Mouse (Mus musculus) heart, embryonic 11.5 days (tissue): ENCODE measurements around the gene Gm21973. TPM values are rescaled to one million over a fixed set of nuclear protein-coding genes. Genes with fewer than 3 reads are reported as not detected.

Source experiments
- ATAC-seq: fragments of 200-750 bp; cut with Nextera tagmentation; replicated peaks from 2 replicates; pipeline ENCODE4 v1.8.0; 2017; ENCODE audit warnings: moderate library complexity; ENCODE audit not compliant: insufficient number of reproducible peaks, low FRiP score, low TSS enrichment
- H3K27ac ChIP-seq: fragments of 300-500 bp; sonication (generic); 2 replicates; pipeline ENCODE4 v1.5.1; 2014; ENCODE audit warnings: mild to moderate bottlenecking, low read depth, low read length
- H3K27me3 ChIP-seq: fragments of 300-500 bp; sonication (generic); 2 replicates; pipeline ENCODE4 v1.6.1; 2014; ENCODE audit warnings: mild to moderate bottlenecking, low read length, mixed read lengths; ENCODE audit not compliant: control insufficient read depth, insufficient read depth
- H3K36me3 ChIP-seq: fragments of 300-500 bp; sonication (generic); 2 replicates; pipeline ENCODE4 v1.6.1; 2014; ENCODE audit warnings: mild to moderate bottlenecking, low read length, moderate library complexity, mixed read lengths; ENCODE audit not compliant: control insufficient read depth, insufficient read depth
- H3K4me1 ChIP-seq: fragments of 300-500 bp; sonication (generic); 2 replicates; pipeline ENCODE4 v1.6.1; 2014; ENCODE audit warnings: low read length; ENCODE audit not compliant: control insufficient read depth, insufficient read depth
- H3K4me2 ChIP-seq: fragments of 300-500 bp; sonication (generic); 2 replicates; pipeline ENCODE4 v1.6.1; 2014; ENCODE audit warnings: mild to moderate bottlenecking, moderate library complexity
- H3K4me3 ChIP-seq: fragments of 300-500 bp; sonication (generic); 2 replicates; pipeline ENCODE4 v1.5.1; 2014; ENCODE audit warnings: low read depth, low read length
- H3K9ac ChIP-seq: fragments of 300-500 bp; sonication (generic); 2 replicates; pipeline ENCODE4 v1.6.1; 2014; ENCODE audit warnings: mild to moderate bottlenecking, low read depth, low read length, moderate library complexity
- H3K9me3 ChIP-seq: fragments of 300-500 bp; sonication (generic); replicated peaks from 2 replicates; pipeline ENCODE4 v1.6.1; 2016; ENCODE audit warnings: low read length; ENCODE audit not compliant: control insufficient read depth
- WGBS: fragments of 180-500 bp; shearing (Covaris S2); extraction: QIAGEN DNeasy Blood & Tissue Kit; methylation state at CpG from one replicate; pipeline ENCODE4 v1.1.7; 2014; ENCODE audit not compliant: insufficient replicate concordance; 5-methylcytosine and 5-hydroxymethylcytosine counted together
- polyA plus RNA-seq: library from polyadenylated mRNA; unstranded; fragments of >200 nt; fragmentation: Nextera tagmentation; extraction: Ambion mirVana; gene quantifications from 2 replicates; pipeline ENCODE4 v1.2.1, GENCODE M21; 2014

Gene Gm21973
- polyA plus RNA-seq, 1 experiment from 2014 or later: not detected

GRCm38 (mm10) chr15:10421138-10421784, 96.1 kb downstream of the Gm21973 start:
- no peaks in the 10 kb centered on the region for H3K27me3 ChIP-seq
- H3K9ac ChIP-seq: no peak overlapping the region
- no peaks in the 10 kb centered on the region for H3K9me3 ChIP-seq
- no peak overlapping the region for H3K27ac ChIP-seq
- H3K4me1 ChIP-seq: no peaks in the 10 kb centered on the region
- no peaks in the 10 kb centered on the region for H3K36me3 ChIP-seq
- no peak overlapping the region for H3K4me3 ChIP-seq
- ATAC-seq: no peak
- H3K4me2 ChIP-seq: no peak overlapping the region
- 35% methylated on average over 7 of the region's 7 CpGs for WGBS

GRCm38 (mm10) chr15:10421785-10422144, 96.6 kb downstream of the Gm21973 start:
- Histone ChIP-seq H3K4me1 (no peaks in the 10 kb centered on the region), H3K4me2 (no peak overlapping the region), H3K27ac (no peak overlapping the region), H3K36me3 (no peaks in the 10 kb centered on the region), H3K27me3 (no peaks in the 10 kb centered on the region), H3K9me3 (no peaks in the 10 kb centered on the region), H3K9ac (no peak overlapping the region), H3K4me3 (no peak overlapping the region)
- no peak for ATAC-seq
- WGBS: 89% methylated on average over 1 of the region's 1 CpGs

Other genes starting within 250 kb of the Gm21973 start
- 1.3 and 4.0 TPM in 2 replicates for gene Prlr, start 148.1 kb upstream of the Gm21973 start, polyA plus RNA-seq
- 0.16 TPM in 1 of 2 replicates, not detected in the other for gene Agxt2, start 33.2 kb downstream of the Gm21973 start, polyA plus RNA-seq
- gene Dnajc21, start 145.1 kb downstream of the Gm21973 start, polyA plus RNA-seq: 11.8 and 13.4 TPM in 2 replicates
- 86.9 and 92.6 TPM in 2 replicates for gene Brix1, start 160.6 kb downstream of the Gm21973 start, polyA plus RNA-seq
- 19.6 and 20.1 TPM in 2 replicates for gene Rad1, start 160.6 kb downstream of the Gm21973 start, polyA plus RNA-seq
- gene Ttc23l, start 233.3 kb downstream of the Gm21973 start, polyA plus RNA-seq: not detected in 2 replicates